Mouse (Mus musculus): ENCODE measurements around the gene Ptprk.

GRCm38 (mm10) chr10:28123881-28124280 lies 49.3 kb downstream of the Ptprk start:
- TF ChIP-seq CTCF (conservative IDR thresholded peaks at IDR 0.05; ENCODE audit: low read length) (no peak), POU5F1 (IDR thresholded peaks at IDR 0.05; ENCODE audit: borderline replicate concordance, low read length) (no peak), NANOG (IDR thresholded peaks at IDR 0.05; ENCODE audit: borderline replicate concordance, low read length) (no peak)

Measured in E14TG2a.4 (cell line).